Mouse (Mus musculus) hindbrain, embryonic 12.5 days (tissue): ENCODE measurements around the gene Rpl38. TPM values are rescaled to one million over a fixed set of nuclear protein-coding genes. Genes with fewer than 3 reads are reported as not detected.
"Not testable (repeated sequence)": the region's sequence is repeated elsewhere in the genome, so short reads cannot be mapped to it uniquely, and the experiment has no call there.

Experiments
- ATAC-seq: fragments of 200-750 bp; cut with Nextera tagmentation; 2 replicates; pipeline ENCODE4 v1.8.0; 2017; ENCODE audit warnings: moderate TSS enrichment; ENCODE audit not compliant: low FRiP score
- H3K27ac ChIP-seq: fragments of 300-500 bp; sonication (generic); 2 replicates; pipeline ENCODE4 v1.5.1; 2016; ENCODE audit warnings: mild to moderate bottlenecking
- H3K27me3 ChIP-seq: fragments of 300-500 bp; sonication (generic); 2 replicates; pipeline ENCODE4 v1.6.1; 2016; ENCODE audit warnings: mild to moderate bottlenecking
- H3K36me3 ChIP-seq: fragments of 300-500 bp; sonication (generic); 2 replicates; pipeline ENCODE4 v1.6.1; 2016; ENCODE audit warnings: mild to moderate bottlenecking
- H3K4me1 ChIP-seq: fragments of 300-500 bp; sonication (generic); 2 replicates; pipeline ENCODE4 v1.6.1; 2016
- H3K4me2 ChIP-seq: fragments of 300-500 bp; sonication (generic); replicated peaks from 2 replicates; pipeline ENCODE4 v1.6.1; 2016; ENCODE audit warnings: mild to moderate bottlenecking
- H3K4me3 ChIP-seq: fragments of 300-500 bp; sonication (generic); 2 replicates; pipeline ENCODE4 v1.5.1; 2016; ENCODE audit warnings: mild to moderate bottlenecking
- H3K9ac ChIP-seq: fragments of 300-500 bp; sonication (generic); 2 replicates; pipeline ENCODE4 v1.6.1; 2016; ENCODE audit warnings: mild to moderate bottlenecking, moderate library complexity
- H3K9me3 ChIP-seq: fragments of 300-500 bp; sonication (generic); replicated peaks from 2 replicates; pipeline ENCODE4 v1.6.1; 2016; ENCODE audit warnings: mild to moderate bottlenecking
- WGBS: fragments of 180-500 bp; shearing (Covaris S2); methylation state at CpG from one replicate; pipeline ENCODE4 v1.1.7; 2016; 5-methylcytosine and 5-hydroxymethylcytosine counted together
- polyA plus RNA-seq: library from polyadenylated mRNA; unstranded; fragments of >200 nt; fragmentation: Nextera tagmentation; extraction: Ambion mirVana; gene quantifications from 2 replicates; pipeline ENCODE4 v1.2.1, GENCODE M21; 2016

Gene Rpl38
- polyA plus RNA-seq, 1 experiment from 2014 or later, result 856 TPM

DNA sequence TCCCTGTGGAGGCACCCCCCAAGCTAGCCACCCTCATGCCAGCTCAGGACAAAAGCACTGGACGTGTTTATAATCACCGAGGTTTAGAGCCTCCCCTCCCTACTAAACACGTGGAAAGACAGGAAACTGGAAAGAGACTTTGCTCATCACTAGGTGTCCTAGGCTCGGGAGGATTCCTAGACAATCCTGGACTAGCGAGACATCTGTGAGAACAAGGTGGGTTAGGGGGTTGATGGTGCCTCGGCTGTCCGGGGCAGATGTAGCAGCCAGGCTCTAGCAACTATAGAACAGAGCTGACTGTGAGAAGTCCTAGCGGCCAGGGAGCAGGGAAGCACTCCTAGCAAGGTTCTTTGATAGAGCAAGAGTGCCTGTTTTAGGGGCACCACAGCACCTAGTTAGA, 5.9 kb downstream of the Rpl38 start:
- no peak for ATAC-seq
- H3K4me3 ChIP-seq, result no peak overlapping the region
- no peak overlapping the region for H3K9ac ChIP-seq
- H3K4me2 ChIP-seq, result no peak overlapping the region
- H3K9me3 ChIP-seq, result no peaks in the 10 kb centered on the region
- 55% methylated on average over 8 of the region's 8 CpGs for WGBS
- 0 out of 2 replicates have a peak, but pooled peaks cover 13% of the 10 kb centered on the region for H3K27me3 ChIP-seq
- H3K4me1 ChIP-seq, result peaks cover 52% of the 10 kb centered on the region
- H3K27ac ChIP-seq, result 0 out of 2 replicates have a peak overlapping the region, but pooled peaks have one; percentile 4
- H3K36me3 ChIP-seq, result peaks cover 37% of the 10 kb centered on the region

- 94% methylated on average over 2 of the region's 3 CpGs for WGBS
- not testable (repeated sequence) for H3K4me3 ChIP-seq, ATAC-seq, H3K9me3 ChIP-seq, H3K9ac ChIP-seq, H3K27ac ChIP-seq
- Histone ChIP-seq H3K4me2 (peak overlapping the region; percentile 88), H3K4me1 (peaks cover 51% of the 10 kb centered on the region), H3K27me3 (0 out of 2 replicates have a peak, but pooled peaks cover 13% of the 10 kb centered on the region), H3K36me3 (peaks cover 37% of the 10 kb centered on the region)
Observed at GRCm38 (mm10) chr11:114674796-114675195, 6.5 kb downstream of the Rpl38 start.

GRCm38 (mm10) chr11:114675341-114675825, 7.1 kb downstream of the Rpl38 start, which contains the start of gene Ttyh2:
Gene Ttyh2 (plus strand): TSS chr11:114675431.
- peak; percentile 83 for ATAC-seq
- WGBS, result 0% methylated on average over 40 of the region's 40 CpGs
- Histone ChIP-seq H3K27ac (0 out of 2 replicates have a peak within 1 kb of the TSS, but pooled peaks have one; percentile 44), H3K9me3 (no peaks in the 10 kb centered on the region), H3K4me1 (peaks cover 48% of the 10 kb centered on the region), H3K36me3 (peaks cover 35% of the 10 kb centered on the region), H3K27me3 (0 out of 2 replicates have a peak, but pooled peaks cover 13% of the 10 kb centered on the region), H3K4me2 (peak within 1 kb of the TSS; percentile 88), H3K4me3 (peak within 1 kb of the TSS; percentile 53), H3K9ac (peak within 1 kb of the TSS; percentile 56)

DNA sequence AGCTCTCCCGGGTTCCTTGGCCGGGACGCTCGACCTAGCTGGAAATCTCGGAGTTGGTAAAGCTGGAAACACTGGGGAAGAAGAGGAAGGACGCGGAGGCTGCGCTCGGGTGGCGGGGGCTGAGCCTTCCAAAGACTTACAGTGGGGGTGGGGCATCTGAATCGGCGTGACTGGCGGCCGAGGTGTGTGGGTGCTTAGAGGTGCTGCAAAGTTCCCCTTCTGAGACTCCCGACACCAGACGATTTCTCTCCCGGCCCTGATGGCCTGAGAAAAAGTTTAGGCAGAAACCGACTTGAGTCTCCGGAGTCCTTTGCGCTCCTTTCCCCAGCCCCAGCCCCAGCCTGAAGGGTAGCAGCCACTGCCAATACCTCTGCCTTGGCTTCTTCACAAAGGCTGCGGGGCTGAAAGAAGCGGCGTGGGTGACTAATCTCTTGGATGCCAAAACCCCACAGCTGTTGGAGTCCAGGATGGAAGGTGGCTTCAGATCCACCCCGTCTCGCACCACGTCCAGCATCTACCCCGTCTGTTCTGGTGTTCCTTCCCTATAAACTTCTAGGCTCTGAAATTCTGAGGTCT, 7.6 kb downstream of the Rpl38 start:
- Histone ChIP-seq H3K27ac (0 out of 2 replicates have a peak overlapping the region, but pooled peaks have one; percentile 44), H3K36me3 (peaks cover 30% of the 10 kb centered on the region), H3K9ac (peak overlapping the region; percentile 56), H3K27me3 (0 out of 2 replicates have a peak, but pooled peaks cover 13% of the 10 kb centered on the region), H3K4me2 (peak overlapping the region; percentile 88), H3K9me3 (no peaks in the 10 kb centered on the region), H3K4me3 (peak overlapping the region; percentile 53), H3K4me1 (peaks cover 48% of the 10 kb centered on the region)
- 2% methylated on average over 27 of the region's 27 CpGs for WGBS
- 0 out of 2 replicates have a peak, but pooled peaks have one; percentile 34 for ATAC-seq

GRCm38 (mm10) chr11:114676431-114676830, 8.1 kb downstream of the Rpl38 start:
- 7% methylated on average over 14 of the region's 14 CpGs for WGBS
- 0 out of 2 replicates have a peak, but pooled peaks cover 13% of the 10 kb centered on the region for H3K27me3 ChIP-seq
- peaks cover 25% of the 10 kb centered on the region for H3K36me3 ChIP-seq
- peaks cover 48% of the 10 kb centered on the region for H3K4me1 ChIP-seq
- no peak overlapping the region for H3K27ac ChIP-seq
- H3K4me2 ChIP-seq, result peak overlapping the region; percentile 88
- H3K9me3 ChIP-seq, result no peaks in the 10 kb centered on the region
- peak overlapping the region; percentile 56 for H3K9ac ChIP-seq
- H3K4me3 ChIP-seq, result peak overlapping the region; percentile 53
- ATAC-seq, result no peak

GRCm38 (mm10) chr11:114676896-114677530, 8.7 kb downstream of the Rpl38 start:
- Histone ChIP-seq H3K9ac (peak overlapping the region; percentile 56; the same call in 1 of the 2 replicates), H3K4me1 (peaks cover 48% of the 10 kb centered on the region), H3K4me2 (peak overlapping the region; percentile 88), H3K27me3 (0 out of 2 replicates have a peak, but pooled peaks cover 13% of the 10 kb centered on the region), H3K36me3 (peaks cover 19% of the 10 kb centered on the region), H3K27ac (0 out of 2 replicates have a peak overlapping the region, but pooled peaks have one; percentile 9), H3K9me3 (no peaks in the 10 kb centered on the region), H3K4me3 (peak overlapping the region; percentile 53)
- 54% methylated on average over 7 of the region's 9 CpGs for WGBS
- no peak for ATAC-seq

- Histone ChIP-seq H3K4me2 (no peak overlapping the region), H3K27ac (no peak overlapping the region), H3K4me1 (peaks cover 45% of the 10 kb centered on the region), H3K9ac (no peak overlapping the region), H3K36me3 (no peaks in the 10 kb centered on the region), H3K27me3 (0 out of 2 replicates have a peak, but pooled peaks cover 13% of the 10 kb centered on the region), H3K9me3 (no peaks in the 10 kb centered on the region), H3K4me3 (no peak overlapping the region)
- no peak for ATAC-seq
- 83% methylated on average over 8 of the region's 8 CpGs for WGBS
Observed at GRCm38 (mm10) chr11:114679582-114679981, 11.3 kb downstream of the Rpl38 start.

DNA sequence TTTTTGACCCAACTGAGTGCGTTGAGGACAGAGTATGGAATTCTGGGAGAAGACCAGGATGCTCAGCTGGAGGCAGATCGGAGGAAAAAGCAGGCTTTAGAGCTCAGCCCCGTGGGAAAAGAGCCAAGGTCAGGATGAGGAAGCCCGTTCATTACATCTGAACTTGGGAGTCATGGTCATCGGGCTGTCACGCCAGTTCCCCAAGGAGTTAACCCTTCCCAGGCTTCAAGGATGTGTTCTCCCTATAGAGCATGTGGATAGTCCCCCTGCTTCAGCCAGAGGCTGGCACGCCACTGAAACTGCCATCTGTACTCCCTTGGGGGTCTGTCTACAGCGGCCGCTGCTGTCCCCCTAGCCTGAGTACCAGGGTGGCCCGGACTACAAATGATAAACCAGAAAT, 12.0 kb downstream of the Rpl38 start:
- Histone ChIP-seq H3K36me3 (no peaks in the 10 kb centered on the region), H3K27me3 (0 out of 2 replicates have a peak, but pooled peaks cover 13% of the 10 kb centered on the region), H3K4me3 (no peak overlapping the region), H3K9ac (no peak overlapping the region), H3K4me2 (no peak overlapping the region), H3K9me3 (no peaks in the 10 kb centered on the region), H3K27ac (no peak overlapping the region), H3K4me1 (peaks cover 49% of the 10 kb centered on the region)
- 61% methylated on average over 10 of the region's 10 CpGs for WGBS
- no peak for ATAC-seq

DNA sequence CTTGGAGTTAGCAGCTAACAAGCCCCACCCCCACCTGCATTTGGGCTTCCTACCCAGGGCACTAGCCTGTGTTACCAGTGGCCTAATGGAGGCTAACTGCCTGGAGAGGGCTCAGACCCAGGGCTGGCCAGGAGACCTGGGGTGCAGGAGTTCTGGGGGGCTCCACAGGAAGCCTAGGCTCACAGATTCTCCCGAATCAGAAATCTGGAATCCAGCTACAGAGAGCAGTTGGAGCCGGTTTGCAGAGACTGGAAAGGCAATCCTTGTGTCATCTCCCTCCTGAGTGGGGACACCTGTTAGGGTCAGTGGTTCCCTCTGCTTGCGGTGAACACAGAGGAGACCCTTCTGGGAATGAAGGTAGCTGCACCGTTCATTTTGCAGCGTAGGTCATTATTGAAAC, 12.7 kb downstream of the Rpl38 start:
- Histone ChIP-seq H3K9ac (no peak overlapping the region), H3K36me3 (no peaks in the 10 kb centered on the region), H3K9me3 (no peaks in the 10 kb centered on the region), H3K4me1 (peaks cover 41% of the 10 kb centered on the region), H3K27me3 (0 out of 2 replicates have a peak, but pooled peaks cover 13% of the 10 kb centered on the region), H3K27ac (no peak overlapping the region), H3K4me3 (no peak overlapping the region), H3K4me2 (no peak overlapping the region)
- ATAC-seq, result no peak
- 53% methylated on average over 5 of the region's 5 CpGs for WGBS

- ATAC-seq, result no peak
- Histone ChIP-seq H3K36me3 (no peaks in the 10 kb centered on the region), H3K4me3 (no peak overlapping the region), H3K4me2 (no peak overlapping the region), H3K27me3 (0 out of 2 replicates have a peak, but pooled peaks cover under 1% of the 10 kb centered on the region), H3K27ac (no peak overlapping the region), H3K4me1 (peaks cover 28% of the 10 kb centered on the region), H3K9ac (no peak overlapping the region), H3K9me3 (no peaks in the 10 kb centered on the region)
- 88% methylated on average over 13 of the region's 13 CpGs for WGBS
Observed at GRCm38 (mm10) chr11:114682321-114682900, 14.1 kb downstream of the Rpl38 start.

GRCm38 (mm10) chr11:114683029-114683721, 14.9 kb downstream of the Rpl38 start:
- H3K4me1 ChIP-seq, result peaks cover 33% of the 10 kb centered on the region
- H3K4me2 ChIP-seq, result no peak overlapping the region
- H3K36me3 ChIP-seq, result no peaks in the 10 kb centered on the region
- no peaks in the 10 kb centered on the region for H3K9me3 ChIP-seq
- no peak overlapping the region for H3K9ac ChIP-seq
- no peaks in the 10 kb centered on the region for H3K27me3 ChIP-seq
- no peak overlapping the region for H3K4me3 ChIP-seq
- H3K27ac ChIP-seq, result no peak overlapping the region
- WGBS, result 83% methylated on average over 10 of the region's 10 CpGs
- no peak for ATAC-seq
